Mouse (Mus musculus) intestine, embryonic 14.5 days (tissue): ENCODE measurements around the gene Renbp. TPM values are rescaled to one million over a fixed set of nuclear protein-coding genes. Genes with fewer than 3 reads are reported as not detected.

Experiments used
- ATAC-seq: fragments of 200-750 bp; cut with Nextera tagmentation; replicated peaks from 2 replicates; pipeline ENCODE4 v1.8.0; 2017; ENCODE audit warnings: low read depth, moderate number of reproducible peaks, moderate TSS enrichment, moderate library complexity; ENCODE audit not compliant: low FRiP score, low TSS enrichment
- DNase-seq: peaks from one replicate; pipeline ENCODE4 v3.0.0-alpha.2; 2018; ENCODE audit warnings: low spot score
- H3K27ac ChIP-seq: fragments of 300-500 bp; sonication (generic); 2 replicates; pipeline ENCODE4 v1.5.1; 2014; ENCODE audit warnings: low read depth, mild to moderate bottlenecking, control low read depth
- H3K27me3 ChIP-seq: fragments of 300-500 bp; sonication (generic); replicated peaks from 2 replicates; pipeline ENCODE4 v1.6.1; 2014; ENCODE audit warnings: low read length, control low read depth; ENCODE audit not compliant: control insufficient read depth, insufficient read depth
- H3K36me3 ChIP-seq: fragments of 300-500 bp; sonication (generic); 2 replicates; pipeline ENCODE4 v1.6.1; 2014; ENCODE audit warnings: low read length, control low read depth; ENCODE audit not compliant: control insufficient read depth, insufficient read depth
- H3K4me1 ChIP-seq: fragments of 300-500 bp; sonication (generic); replicated peaks from 2 replicates; pipeline ENCODE4 v1.6.1; 2014; ENCODE audit warnings: low read length, control low read depth, mixed read lengths; ENCODE audit not compliant: control insufficient read depth, insufficient read depth
- H3K4me2 ChIP-seq: fragments of 300-500 bp; sonication (generic); 2 replicates; pipeline ENCODE4 v1.6.1; 2014; ENCODE audit warnings: low read length
- H3K4me3 ChIP-seq: fragments of 300-500 bp; sonication (generic); 2 replicates; pipeline ENCODE4 v1.5.1; 2014; ENCODE audit warnings: low read depth, low read length, control low read depth, mixed read lengths
- H3K9ac ChIP-seq: fragments of 300-500 bp; sonication (generic); 2 replicates; pipeline ENCODE4 v1.6.1; 2014; ENCODE audit warnings: mild to moderate bottlenecking, low read length
- H3K9me3 ChIP-seq: fragments of 300-500 bp; sonication (generic); 2 replicates; pipeline ENCODE4 v1.6.1; 2016; ENCODE audit warnings: low read length, control low read depth; ENCODE audit not compliant: control insufficient read depth
- WGBS: fragments of 180-500 bp; shearing (Covaris S2); extraction: QIAGEN DNeasy Blood & Tissue Kit; methylation state at CpG from one replicate; pipeline ENCODE4 v1.1.7; 2014; 5-methylcytosine and 5-hydroxymethylcytosine counted together
- polyA plus RNA-seq: library from polyadenylated mRNA; unstranded; fragments of >200 nt; fragmentation: Nextera tagmentation; extraction: Ambion mirVana; gene quantifications from 2 replicates; pipeline ENCODE4 v1.2.1, GENCODE M21; 2014

Renbp gene
- polyA plus RNA-seq, 1 experiment from 2014 or later, result 59.3 TPM

GRCm38 (mm10) chrX:73966248-73967176 lies 35.9 kb upstream of the Renbp start, which contains the start of gene Hcfc1:
Hcfc1 (minus strand) TSS chrX:73966357.
- DNase-seq, result peak; percentile 88
- ATAC-seq, result peak; percentile 78
- Histone ChIP-seq H3K4me3 (peak within 1 kb of the TSS; percentile 61), H3K36me3 (no peaks in the 10 kb centered on the region; the same call in 1 of the 2 replicates), H3K9ac (peak within 1 kb of the TSS; percentile 83), H3K27me3 (0 out of 2 replicates have a peak, but pooled peaks cover 7% of the 10 kb centered on the region), H3K9me3 (no peaks in the 10 kb centered on the region), H3K4me1 (0 out of 2 replicates have a peak, but pooled peaks cover 4% of the 10 kb centered on the region), H3K4me2 (peak within 1 kb of the TSS; percentile 62), H3K27ac (peak within 1 kb of the TSS; percentile 97)
- 9% methylated on average over 56 of the region's 58 CpGs for WGBS

- 10% methylated on average over 20 of the region's 20 CpGs for WGBS
- peak overlapping the region; percentile 61 for H3K4me3 ChIP-seq
- DNase-seq (no peak), ATAC-seq (no peak)
- peak overlapping the region; percentile 83 for H3K9ac ChIP-seq
- H3K4me1 ChIP-seq, result 0 out of 2 replicates have a peak, but pooled peaks cover 4% of the 10 kb centered on the region
- no peaks in the 10 kb centered on the region for H3K9me3 ChIP-seq
- 0 out of 2 replicates have a peak, but pooled peaks cover 7% of the 10 kb centered on the region for H3K27me3 ChIP-seq
- H3K36me3 ChIP-seq, result peaks cover 6% of the 10 kb centered on the region
- H3K4me2 ChIP-seq, result peak overlapping the region; percentile 62
- peak overlapping the region; percentile 97; the same call in 1 of the 2 replicates for H3K27ac ChIP-seq
Observed at GRCm38 (mm10) chrX:73965307-73965706, 34.7 kb upstream of the Renbp start.

GRCm38 (mm10) chrX:73964363-73964762 lies 33.7 kb upstream of the Renbp start:
- H3K27ac ChIP-seq, result no peak overlapping the region
- H3K4me1 ChIP-seq, result 0 out of 2 replicates have a peak, but pooled peaks cover 4% of the 10 kb centered on the region
- H3K27me3 ChIP-seq, result 0 out of 2 replicates have a peak, but pooled peaks cover 7% of the 10 kb centered on the region
- WGBS, result 40% methylated on average over 3 of the region's 3 CpGs
- peaks cover 13% of the 10 kb centered on the region for H3K36me3 ChIP-seq
- peak overlapping the region; percentile 62 for H3K4me2 ChIP-seq
- ATAC-seq, result no peak
- H3K9me3 ChIP-seq, result no peaks in the 10 kb centered on the region
- peak overlapping the region; percentile 32 for H3K9ac ChIP-seq
- peak overlapping the region; percentile 61 for H3K4me3 ChIP-seq
- DNase-seq, result peak; percentile 54

- DNase-seq (no peak), ATAC-seq (no peak)
- Histone ChIP-seq H3K9me3 (no peaks in the 10 kb centered on the region), H3K27ac (no peak overlapping the region), H3K9ac (no peak overlapping the region), H3K4me2 (no peak overlapping the region), H3K36me3 (peaks cover 93% of the 10 kb centered on the region), H3K27me3 (no peaks in the 10 kb centered on the region), H3K4me3 (no peak overlapping the region), H3K4me1 (no peaks in the 10 kb centered on the region)
- 82% methylated on average over 6 of the region's 6 CpGs for WGBS
Observed at GRCm38 (mm10) chrX:73954988-73955387, 24.3 kb upstream of the Renbp start.

GRCm38 (mm10) chrX:73952603-73953002 lies 22.0 kb upstream of the Renbp start:
- no peak for ATAC-seq
- peaks cover 90% of the 10 kb centered on the region for H3K36me3 ChIP-seq

GRCm38 (mm10) chrX:73949341-73949740 lies 18.7 kb upstream of the Renbp start:
- Histone ChIP-seq H3K4me3 (no peak overlapping the region), H3K9ac (no peak overlapping the region), H3K4me1 (no peaks in the 10 kb centered on the region), H3K4me2 (no peak overlapping the region), H3K36me3 (peaks cover 93% of the 10 kb centered on the region), H3K27ac (no peak overlapping the region), H3K9me3 (no peaks in the 10 kb centered on the region), H3K27me3 (no peaks in the 10 kb centered on the region)
- DNase-seq (no peak), ATAC-seq (no peak)
- WGBS, result 89% methylated on average over 10 of the region's 10 CpGs

More at GRCm38 (mm10) chrX:73952603-73953002, 22.0 kb upstream of the Renbp start:
- no peak overlapping the region for H3K9ac ChIP-seq
- no peak overlapping the region for H3K4me2 ChIP-seq
- H3K9me3 ChIP-seq, result no peaks in the 10 kb centered on the region
- H3K4me1 ChIP-seq, result no peaks in the 10 kb centered on the region
- DNase-seq, result no peak
- 87% methylated on average over 5 of the region's 5 CpGs for WGBS
- H3K27ac ChIP-seq, result no peak overlapping the region
- H3K27me3 ChIP-seq, result no peaks in the 10 kb centered on the region
- H3K4me3 ChIP-seq, result no peak overlapping the region

- no peaks in the 10 kb centered on the region for H3K4me1 ChIP-seq
- no peak overlapping the region for H3K4me2 ChIP-seq
- H3K36me3 ChIP-seq, result peaks cover 93% of the 10 kb centered on the region
- peak; percentile 71 for DNase-seq
- H3K27me3 ChIP-seq, result no peaks in the 10 kb centered on the region
- no peak overlapping the region for H3K4me3 ChIP-seq
- H3K9me3 ChIP-seq, result no peaks in the 10 kb centered on the region
- no peak overlapping the region for H3K27ac ChIP-seq
- WGBS, result 20% methylated on average over 4 of the region's 4 CpGs
- H3K9ac ChIP-seq, result no peak overlapping the region
- peak; percentile 57 for ATAC-seq
Observed at GRCm38 (mm10) chrX:73948647-73949046, 18.0 kb upstream of the Renbp start.

- Histone ChIP-seq H3K9me3 (no peaks in the 10 kb centered on the region), H3K27me3 (no peaks in the 10 kb centered on the region), H3K36me3 (peaks cover 88% of the 10 kb centered on the region), H3K4me1 (no peaks in the 10 kb centered on the region), H3K27ac (no peak overlapping the region), H3K4me2 (no peak overlapping the region), H3K4me3 (no peak overlapping the region), H3K9ac (no peak overlapping the region)
- DNase-seq, result no peak
- no peak for ATAC-seq
- WGBS, result 84% methylated on average over 6 of the region's 6 CpGs
Observed at GRCm38 (mm10) chrX:73946896-73947295, 16.2 kb upstream of the Renbp start.
